Mouse (Mus musculus) heart, embryonic 12.5 days (tissue): ENCODE results near the gene Cdh26. TPM values are rescaled to one million over a fixed set of nuclear protein-coding genes. Genes with fewer than 3 reads are reported as not detected.
A peak's percentile ranks its signal among the peaks of the same experiment; 100 is the strongest.

Source experiments
- ATAC-seq: fragments of 200-750 bp; cut with Nextera tagmentation; 2 replicates; pipeline ENCODE4 v1.8.0; 2017; ENCODE audit warnings: moderate TSS enrichment, moderate library complexity; ENCODE audit not compliant: insufficient number of reproducible peaks, low FRiP score
- H3K27ac ChIP-seq: fragments of 300-500 bp; sonication (generic); 2 replicates; pipeline ENCODE4 v1.5.1; 2016; ENCODE audit warnings: mild to moderate bottlenecking, moderate library complexity; ENCODE audit not compliant: poor library complexity, severe bottlenecking
- H3K27me3 ChIP-seq: fragments of 300-500 bp; sonication (generic); replicated peaks from 2 replicates; pipeline ENCODE4 v1.6.1; 2016; ENCODE audit warnings: mild to moderate bottlenecking, moderate library complexity
- H3K36me3 ChIP-seq: fragments of 300-500 bp; sonication (generic); 2 replicates; pipeline ENCODE4 v1.6.1; 2016; ENCODE audit warnings: mild to moderate bottlenecking, moderate library complexity
- H3K4me1 ChIP-seq: fragments of 300-500 bp; sonication (generic); replicated peaks from 2 replicates; pipeline ENCODE4 v1.6.1; 2016; ENCODE audit warnings: mild to moderate bottlenecking
- H3K4me2 ChIP-seq: fragments of 300-500 bp; sonication (generic); 2 replicates; pipeline ENCODE4 v1.6.1; 2016; ENCODE audit warnings: mild to moderate bottlenecking, moderate library complexity
- H3K4me3 ChIP-seq: fragments of 300-500 bp; sonication (generic); 2 replicates; pipeline ENCODE4 v1.5.1; 2016; ENCODE audit warnings: mild to moderate bottlenecking
- H3K9ac ChIP-seq: fragments of 300-500 bp; sonication (generic); 2 replicates; pipeline ENCODE4 v1.6.1; 2016; ENCODE audit warnings: mild to moderate bottlenecking, moderate library complexity
- H3K9me3 ChIP-seq: fragments of 300-500 bp; sonication (generic); replicated peaks from 2 replicates; pipeline ENCODE4 v1.6.1; 2016; ENCODE audit warnings: mild to moderate bottlenecking, moderate library complexity
- WGBS: fragments of 180-500 bp; shearing (Covaris S2); methylation state at CpG from one replicate; pipeline ENCODE4 v1.1.7; 2016; 5-methylcytosine and 5-hydroxymethylcytosine counted together
- polyA plus RNA-seq: library from polyadenylated mRNA; unstranded; fragments of >200 nt; fragmentation: Nextera tagmentation; extraction: Ambion mirVana; gene quantifications from 2 replicates; pipeline ENCODE4 v1.2.1, GENCODE M21; 2016

Cdh26 gene
- polyA plus RNA-seq, 1 experiment from 2014 or later, result 0.18 TPM

- 50% methylated on average over 6 of the region's 6 CpGs for WGBS
- Histone ChIP-seq H3K4me2 (no peak overlapping the region), H3K27me3 (no peaks in the 10 kb centered on the region), H3K9me3 (no peaks in the 10 kb centered on the region), H3K9ac (no peak overlapping the region), H3K36me3 (no peaks in the 10 kb centered on the region), H3K4me1 (peaks cover 15% of the 10 kb centered on the region; the same call in 1 of the 2 replicates), H3K4me3 (no peak overlapping the region), H3K27ac (no peak overlapping the region)
- no peak for ATAC-seq
These were observed 77.9 kb downstream of the Cdh26 start for GRCm38 (mm10) chr2:178508279-178508678.

- no peaks in the 10 kb centered on the region for H3K27me3 ChIP-seq
- 65% methylated on average over 4 of the region's 4 CpGs for WGBS
- no peaks in the 10 kb centered on the region for H3K36me3 ChIP-seq
- no peak for ATAC-seq
- peaks cover 20% of the 10 kb centered on the region for H3K4me1 ChIP-seq
- no peaks in the 10 kb centered on the region for H3K9me3 ChIP-seq
- H3K27ac ChIP-seq, result no peak overlapping the region
- no peak overlapping the region for H3K9ac ChIP-seq
- no peak overlapping the region for H3K4me2 ChIP-seq
- H3K4me3 ChIP-seq, result no peak overlapping the region
These were observed 82.7 kb downstream of the Cdh26 start for GRCm38 (mm10) chr2:178513043-178513442.

- no peak overlapping the region for H3K9ac ChIP-seq
- H3K4me3 ChIP-seq, result no peak overlapping the region
- no peaks in the 10 kb centered on the region for H3K9me3 ChIP-seq
- no peak overlapping the region for H3K4me2 ChIP-seq
- H3K4me1 ChIP-seq, result peaks cover 14% of the 10 kb centered on the region
- no peaks in the 10 kb centered on the region for H3K27me3 ChIP-seq
- H3K27ac ChIP-seq, result no peak overlapping the region
- no peaks in the 10 kb centered on the region for H3K36me3 ChIP-seq
- ATAC-seq, result no peak
- WGBS, result 60% methylated on average over 16 of the region's 16 CpGs
These were observed 83.3 kb downstream of the Cdh26 start for GRCm38 (mm10) chr2:178513636-178514071.

- Histone ChIP-seq H3K36me3 (no peaks in the 10 kb centered on the region), H3K4me3 (no peak overlapping the region), H3K27ac (no peak overlapping the region), H3K4me1 (peaks cover 20% of the 10 kb centered on the region), H3K9me3 (no peaks in the 10 kb centered on the region), H3K9ac (no peak overlapping the region), H3K27me3 (no peaks in the 10 kb centered on the region), H3K4me2 (no peak overlapping the region)
- 68% methylated on average over 5 of the region's 5 CpGs for WGBS
- ATAC-seq, result no peak
These were observed 86.1 kb downstream of the Cdh26 start for GRCm38 (mm10) chr2:178516421-178516820.

- H3K36me3 ChIP-seq, result no peaks in the 10 kb centered on the region
- no peaks in the 10 kb centered on the region for H3K9me3 ChIP-seq
These were observed 86.6 kb downstream of the Cdh26 start for GRCm38 (mm10) chr2:178516941-178517340.

GRCm38 (mm10) chr2:178519321-178519720 lies 89.0 kb downstream of the Cdh26 start:
- H3K4me2 ChIP-seq, result no peak overlapping the region
- no peak overlapping the region for H3K9ac ChIP-seq
- no peaks in the 10 kb centered on the region for H3K27me3 ChIP-seq
- H3K9me3 ChIP-seq, result no peaks in the 10 kb centered on the region
- no peaks in the 10 kb centered on the region for H3K36me3 ChIP-seq
- no peak for ATAC-seq
- H3K4me3 ChIP-seq, result no peak overlapping the region
- H3K27ac ChIP-seq, result no peak overlapping the region
- peaks cover 16% of the 10 kb centered on the region for H3K4me1 ChIP-seq
- 76% methylated on average over 4 of the region's 4 CpGs for WGBS

More at GRCm38 (mm10) chr2:178516941-178517340, 86.6 kb downstream of the Cdh26 start:
- Histone ChIP-seq H3K4me2 (no peak overlapping the region), H3K27me3 (no peaks in the 10 kb centered on the region), H3K4me1 (peaks cover 20% of the 10 kb centered on the region), H3K9ac (no peak overlapping the region), H3K27ac (no peak overlapping the region), H3K4me3 (no peak overlapping the region)
- no peak for ATAC-seq
- WGBS, result 74% methylated on average over 9 of the region's 9 CpGs

GRCm38 (mm10) chr2:178520216-178520615 lies 89.9 kb downstream of the Cdh26 start:
- no peak overlapping the region for H3K4me3 ChIP-seq
- no peaks in the 10 kb centered on the region for H3K36me3 ChIP-seq
- H3K4me2 ChIP-seq, result no peak overlapping the region
- H3K27ac ChIP-seq, result peak overlapping the region; percentile 27; the same call in 1 of the 2 replicates
- no peak for ATAC-seq
- no peaks in the 10 kb centered on the region for H3K9me3 ChIP-seq
- 22% methylated on average over 2 of the region's 2 CpGs for WGBS
- peaks cover 16% of the 10 kb centered on the region for H3K4me1 ChIP-seq
- H3K9ac ChIP-seq, result no peak overlapping the region
- H3K27me3 ChIP-seq, result no peaks in the 10 kb centered on the region

GRCm38 (mm10) chr2:178522331-178522730 lies 92.0 kb downstream of the Cdh26 start:
- H3K27me3 ChIP-seq, result no peaks in the 10 kb centered on the region
- no peaks in the 10 kb centered on the region for H3K36me3 ChIP-seq
- H3K4me3 ChIP-seq, result no peak overlapping the region
- H3K9me3 ChIP-seq, result no peaks in the 10 kb centered on the region
- peaks cover 11% of the 10 kb centered on the region for H3K4me1 ChIP-seq
- WGBS, result 50% methylated on average over 4 of the region's 4 CpGs
- ATAC-seq, result no peak
- no peak overlapping the region for H3K4me2 ChIP-seq
- H3K27ac ChIP-seq, result no peak overlapping the region
- H3K9ac ChIP-seq, result no peak overlapping the region

GRCm38 (mm10) chr2:178522786-178523185 lies 92.5 kb downstream of the Cdh26 start:
- 67% methylated on average over 1 of the region's 1 CpGs for WGBS
- ATAC-seq, result no peak
- Histone ChIP-seq H3K27me3 (no peaks in the 10 kb centered on the region), H3K4me3 (no peak overlapping the region), H3K27ac (no peak overlapping the region), H3K36me3 (no peaks in the 10 kb centered on the region), H3K4me1 (peaks cover 10% of the 10 kb centered on the region), H3K9me3 (no peaks in the 10 kb centered on the region), H3K9ac (no peak overlapping the region), H3K4me2 (no peak overlapping the region)

GRCm38 (mm10) chr2:178526776-178527175 lies 96.4 kb downstream of the Cdh26 start:
- Histone ChIP-seq H3K4me1 (no peaks in the 10 kb centered on the region), H3K4me3 (no peak overlapping the region), H3K27me3 (no peaks in the 10 kb centered on the region), H3K4me2 (no peak overlapping the region), H3K36me3 (no peaks in the 10 kb centered on the region), H3K9me3 (no peaks in the 10 kb centered on the region), H3K9ac (no peak overlapping the region), H3K27ac (no peak overlapping the region)
- ATAC-seq, result no peak
- 67% methylated on average over 6 of the region's 6 CpGs for WGBS

GRCm38 (mm10) chr2:178531226-178531625 lies 100.9 kb downstream of the Cdh26 start:
- no peak for ATAC-seq
- no peaks in the 10 kb centered on the region for H3K27me3 ChIP-seq
- no peak overlapping the region for H3K9ac ChIP-seq
- H3K4me1 ChIP-seq, result no peaks in the 10 kb centered on the region
- H3K36me3 ChIP-seq, result no peaks in the 10 kb centered on the region
- H3K4me2 ChIP-seq, result no peak overlapping the region
- no peaks in the 10 kb centered on the region for H3K9me3 ChIP-seq
- H3K4me3 ChIP-seq, result no peak overlapping the region
- H3K27ac ChIP-seq, result no peak overlapping the region
- WGBS, result 62% methylated on average over 5 of the region's 5 CpGs

- WGBS, result 70% methylated on average over 4 of the region's 4 CpGs
- H3K27ac ChIP-seq, result no peak overlapping the region
- H3K9ac ChIP-seq, result no peak overlapping the region
- no peak overlapping the region for H3K4me3 ChIP-seq
- H3K36me3 ChIP-seq, result no peaks in the 10 kb centered on the region
- H3K4me2 ChIP-seq, result no peak overlapping the region
- H3K4me1 ChIP-seq, result no peaks in the 10 kb centered on the region
- no peaks in the 10 kb centered on the region for H3K9me3 ChIP-seq
- ATAC-seq, result no peak
- H3K27me3 ChIP-seq, result no peaks in the 10 kb centered on the region
These were observed 106.2 kb downstream of the Cdh26 start for GRCm38 (mm10) chr2:178536574-178536973.
